Mouse (Mus musculus): Measurements from ENCODE around the gene Fcgr1. TPM values are rescaled to one million over a fixed set of nuclear protein-coding genes. Genes with fewer than 3 reads are reported as not detected.

Gene Fcgr1
- 0.29 and 0.46 TPM in 2 replicates for polyA plus RNA-seq (2012; rRNA removed)

GRCm38 (mm10) chr3:96293787-96294186, at the start of gene Fcgr1:
TSS of gene Fcgr1 (minus strand) at chr3:96293969.

DNA sequence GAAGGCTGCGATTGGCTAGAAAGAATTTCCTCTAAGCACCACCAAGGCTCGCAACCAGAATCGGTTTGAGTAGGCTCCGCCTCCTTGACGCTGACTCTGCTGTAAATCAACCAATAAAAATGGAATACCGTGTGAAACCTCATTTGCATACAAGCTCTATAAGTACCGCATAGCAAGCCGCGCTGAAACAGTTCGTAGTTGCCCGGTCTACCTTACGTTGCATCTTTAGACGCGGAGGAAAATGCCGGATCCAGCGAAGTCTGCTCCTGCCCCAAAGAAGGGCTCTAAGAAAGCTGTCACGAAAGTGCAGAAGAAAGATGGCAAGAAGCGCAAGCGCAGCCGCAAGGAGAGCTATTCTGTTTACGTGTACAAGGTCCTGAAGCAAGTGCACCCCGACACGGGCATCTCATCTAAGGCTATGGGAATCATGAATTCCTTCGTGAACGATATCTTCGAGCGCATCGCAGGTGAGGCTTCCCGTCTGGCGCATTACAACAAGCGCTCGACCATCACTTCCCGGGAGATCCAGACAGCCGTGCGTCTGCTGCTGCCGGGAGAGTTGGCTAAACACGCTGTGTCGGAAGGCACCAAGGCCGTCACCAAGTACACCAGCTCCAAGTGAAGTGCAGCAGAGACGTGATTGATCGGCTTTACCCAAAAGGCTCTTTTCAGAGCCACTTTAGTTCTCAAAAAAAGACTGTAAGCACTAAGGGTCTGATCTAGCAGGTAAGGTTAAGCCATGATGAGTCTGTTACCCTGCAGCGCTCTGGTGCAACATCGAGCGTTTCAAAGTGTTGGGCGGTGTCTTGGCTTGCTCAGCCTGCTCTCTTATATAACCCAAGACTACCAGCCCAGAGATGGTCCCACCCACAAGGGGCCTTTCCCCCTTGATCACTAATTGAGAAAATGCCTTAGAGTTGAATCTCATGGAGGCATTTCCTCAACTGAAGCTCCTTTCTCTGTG, 24.0 kb downstream of the Fcgr1 start, which contains the start of gene Hist2h2bb:
Gene Hist2h2bb, plus strand, starts transcription at position 242 of the 964 bp plus-strand sequence.

DNA sequence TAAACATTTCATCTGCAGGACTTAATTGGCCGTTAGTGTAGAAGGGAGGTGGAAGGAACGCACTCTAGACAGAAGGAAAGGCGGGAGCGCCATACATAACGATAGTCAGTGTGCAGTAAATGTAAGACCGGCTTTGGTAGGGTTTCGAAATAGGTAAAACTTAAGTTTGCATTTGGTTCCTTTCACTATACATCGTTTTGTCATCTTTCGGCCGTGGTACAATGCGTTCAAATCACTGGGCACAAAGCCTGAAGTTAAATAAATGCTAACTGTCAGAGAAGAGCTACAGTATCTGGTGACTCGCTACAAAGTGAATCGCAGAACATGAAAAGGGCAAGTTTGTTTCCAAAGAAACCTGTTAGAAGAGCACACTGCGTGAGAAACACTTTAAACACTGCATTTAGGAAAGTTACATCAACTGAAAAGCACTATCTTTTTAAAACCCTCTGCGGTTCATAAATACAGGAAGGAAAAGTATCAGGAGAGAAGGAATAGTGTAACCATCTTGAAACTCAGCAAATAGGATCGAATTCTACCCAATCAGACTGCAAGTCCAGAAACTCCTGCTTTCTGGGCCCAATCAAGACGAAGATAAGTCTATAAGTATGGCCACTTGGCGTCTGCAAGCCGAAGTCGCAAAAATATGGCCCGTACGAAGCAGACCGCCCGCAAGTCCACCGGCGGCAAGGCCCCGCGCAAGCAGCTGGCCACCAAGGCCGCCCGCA, 25.6 kb downstream of the Fcgr1 start, which contains the start of gene Hist2h3b:
Gene Hist2h3b, plus strand, starts transcription at position 604 of the 725 bp plus-strand sequence.

GRCm38 (mm10) chr3:96262979-96263550, 30.7 kb downstream of the Fcgr1 start, which contains the start of gene Hist2h4:
TSS of gene Hist2h4 (minus strand) at chr3:96263311.

GRCm38 (mm10) chr3:96246427-96246856, 47.3 kb downstream of the Fcgr1 start, which contains the start of gene Hist2h3c1:
TSS of gene Hist2h3c1 (plus strand) at chr3:96246685.

DNA sequence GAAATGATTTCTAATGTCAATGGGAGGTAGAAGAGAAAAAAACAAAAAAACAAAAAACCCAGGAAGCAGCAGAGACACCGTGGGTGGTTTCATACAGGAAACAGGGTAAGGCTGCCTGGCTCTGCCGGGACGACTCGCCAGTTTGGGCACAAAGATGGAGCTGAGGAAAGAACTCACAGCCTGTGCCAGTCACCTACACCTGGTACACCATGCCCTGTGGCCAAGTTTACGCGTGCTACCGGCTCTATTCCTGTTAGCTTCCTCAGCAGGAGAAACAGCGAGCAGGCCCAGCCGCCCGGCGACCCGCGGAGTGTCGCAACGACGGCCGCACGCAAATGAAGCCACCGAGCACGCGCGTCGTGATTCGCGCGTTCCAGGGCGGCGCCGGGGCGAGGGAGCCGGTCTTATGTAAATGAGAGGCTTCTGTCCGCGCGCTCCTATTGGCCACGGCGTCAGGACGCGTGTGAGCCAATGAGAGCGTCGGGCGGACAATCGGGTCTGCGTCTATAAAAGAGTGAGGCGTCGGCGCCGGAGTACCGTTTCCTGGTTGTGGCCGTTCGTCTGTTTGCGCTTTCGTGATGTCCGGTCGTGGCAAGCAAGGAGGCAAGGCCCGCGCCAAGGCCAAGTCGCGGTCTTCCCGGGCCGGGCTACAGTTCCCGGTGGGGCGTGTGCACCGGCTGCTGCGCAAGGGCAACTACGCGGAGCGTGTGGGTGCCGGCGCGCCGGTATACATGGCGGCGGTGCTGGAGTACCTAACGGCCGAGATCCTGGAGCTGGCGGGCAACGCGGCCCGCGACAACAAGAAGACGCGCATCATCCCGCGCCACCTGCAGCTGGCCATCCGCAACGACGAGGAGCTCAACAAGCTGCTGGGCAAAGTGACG, 48.5 kb downstream of the Fcgr1 start, which contains the start of gene Hist2h2aa1:
Gene Hist2h2aa1, plus strand, starts transcription at position 495 of the 884 bp plus-strand sequence.

GRCm38 (mm10) chr3:96239949-96240798, 53.6 kb downstream of the Fcgr1 start, which contains the start of gene Hist2h2aa2:
TSS of gene Hist2h2aa2 (minus strand) at chr3:96240276.

DNA sequence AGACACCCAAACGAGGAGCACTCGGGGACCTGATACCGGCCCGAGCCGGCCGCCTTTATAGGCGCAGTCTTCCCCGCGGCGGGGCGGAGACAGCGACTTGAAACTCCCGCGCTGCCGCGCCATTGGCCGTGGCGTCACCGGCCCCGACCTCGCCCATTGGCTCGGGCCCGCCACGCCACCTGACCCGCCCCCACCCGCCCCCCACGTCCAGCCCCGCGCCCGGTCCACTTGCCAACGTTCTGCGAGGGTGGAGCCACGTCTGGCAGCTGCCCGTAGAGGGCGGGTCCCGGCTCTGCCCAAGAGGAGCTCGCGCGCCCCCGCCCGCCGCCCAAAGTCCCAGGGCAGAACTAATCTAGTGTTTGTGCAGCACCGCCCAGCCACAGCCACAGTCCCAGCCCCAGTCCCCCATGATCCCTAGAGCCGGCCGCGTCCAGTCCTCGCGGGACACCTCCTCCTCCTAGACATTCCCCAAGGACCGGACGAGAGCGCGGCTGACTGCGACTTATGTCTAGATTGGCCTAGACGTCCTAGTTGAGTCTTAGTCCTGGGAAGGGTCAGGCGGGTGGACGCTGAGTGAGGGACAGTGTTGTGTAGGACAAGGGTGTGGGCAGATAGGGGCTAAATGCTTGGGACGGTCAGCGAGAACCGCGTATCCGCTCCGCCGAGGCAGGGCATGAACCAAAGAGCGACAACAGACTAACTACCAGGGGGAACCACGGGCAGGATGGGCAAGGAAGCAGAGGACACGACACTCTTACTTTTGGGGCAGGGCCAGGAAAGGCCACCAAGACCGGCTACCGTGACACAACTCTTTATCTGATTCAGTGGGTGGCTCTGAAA, 54.6 kb downstream of the Fcgr1 start, which contains the start of gene Hist2h3c2:
Gene Hist2h3c2, minus strand, starts transcription at position 174 of the 840 bp plus-strand sequence.

Other genes with a start within 250 kb of the Fcgr1 start
- 1.4 and 1.6 TPM in 2 replicates for gene Vps45, start 235.5 kb downstream of the Fcgr1 start, polyA plus RNA-seq (2012; rRNA removed)
- 6.0 and 7.2 TPM in 2 replicates for gene Otud7b, start 189.4 kb downstream of the Fcgr1 start, polyA plus RNA-seq (2012; rRNA removed)
- 4.0 and 4.3 TPM in 2 replicates for gene Mtmr11, start 132.0 kb downstream of the Fcgr1 start, polyA plus RNA-seq (2012; rRNA removed)
- 55.2 and 66.1 TPM in 2 replicates for gene Sf3b4, start 121.6 kb downstream of the Fcgr1 start, polyA plus RNA-seq (2012; rRNA removed)
- 0.65 and 0.73 TPM in 2 replicates for gene Sv2a, start 112.8 kb downstream of the Fcgr1 start, polyA plus RNA-seq (2012; rRNA removed)
- gene Bola1, start 74.3 kb downstream of the Fcgr1 start, polyA plus RNA-seq (2012; rRNA removed), result 30.5 and 48.9 TPM in 2 replicates
- 3.7 TPM in 1 of 2 replicates, not detected in the other for gene Hist2h2ab, start 74.1 kb downstream of the Fcgr1 start, polyA plus RNA-seq (2012; rRNA removed)
- gene Hist2h2ac, start 73.1 kb downstream of the Fcgr1 start, polyA plus RNA-seq (2012; rRNA removed), result 3.6 and 7.2 TPM in 2 replicates
- gene Hist2h2be, start 72.8 kb downstream of the Fcgr1 start, polyA plus RNA-seq (2012; rRNA removed), result 0.98 and 1.5 TPM in 2 replicates
- gene Hist2h3c2, start 54.8 kb downstream of the Fcgr1 start, polyA plus RNA-seq (2012; rRNA removed), result 39.6 and 62.7 TPM in 2 replicates
- 125 and 141 TPM in 2 replicates for gene Hist2h2aa2, start 53.7 kb downstream of the Fcgr1 start, polyA plus RNA-seq (2012; rRNA removed)
- 236 and 409 TPM in 2 replicates for gene Hist2h2aa1, start 48.5 kb downstream of the Fcgr1 start, polyA plus RNA-seq (2012; rRNA removed)
- not detected in 2 replicates for gene Hist2h3c1, start 47.3 kb downstream of the Fcgr1 start, polyA plus RNA-seq (2012; rRNA removed)
- gene Hist2h4, start 30.7 kb downstream of the Fcgr1 start, polyA plus RNA-seq (2012; rRNA removed), result 1.9 and 2.1 TPM in 2 replicates
- gene Hist2h3b, start 25.3 kb downstream of the Fcgr1 start, polyA plus RNA-seq (2012; rRNA removed), result 34.2 and 45.6 TPM in 2 replicates
- gene Hist2h2bb, start 24.2 kb downstream of the Fcgr1 start, polyA plus RNA-seq (2012; rRNA removed), result 0.85 and 1.3 TPM in 2 replicates
- 0.11 and 0.22 TPM in 2 replicates for gene BC107364, start 158.3 kb upstream of the Fcgr1 start, polyA plus RNA-seq (2012; rRNA removed)
- 5.6 and 7.5 TPM in 2 replicates for gene Hfe2, start 231.2 kb upstream of the Fcgr1 start, polyA plus RNA-seq (2012; rRNA removed)

All from stomach, adult 2 months (tissue).